Mouse (Mus musculus) cerebellum, postnatal 10 days (tissue): ENCODE measurements at regions not wholly inside any gene's neighbourhood (a gene's known extent, or its start where the extent isn't known, plus 50 kb on each side); places are given as distances from the start of the nearest gene placed in this dataset.
A peak's percentile ranks its signal among the peaks of the same experiment; 100 is the strongest.

ENCODE experiments used
- DNase-seq, 2 experiments: peaks; one replicate each; pipeline ENCODE4 v3.0.0; 2021; ENCODE audit warnings: mixed read lengths in 2 of 2

DNA sequence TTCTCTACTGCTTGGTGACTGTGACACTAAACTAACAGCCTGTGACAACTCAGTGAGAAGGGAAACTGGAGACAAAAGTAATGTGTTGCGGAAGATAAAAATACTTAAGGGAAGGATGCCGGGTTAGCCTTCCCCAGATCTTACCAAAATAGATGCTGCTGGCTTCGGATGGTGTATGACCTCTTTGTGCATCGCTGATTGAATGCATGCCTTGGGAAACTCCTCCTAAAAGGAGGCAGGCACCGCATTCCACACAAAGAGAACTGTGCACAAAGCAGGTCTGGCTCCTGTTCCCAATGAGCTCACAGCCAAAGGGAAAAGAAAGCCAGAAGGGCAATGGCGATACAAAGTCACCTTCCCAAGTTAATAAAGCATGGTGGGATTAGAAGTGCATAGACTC is 144.9 kb upstream of the Hnrnpa3 start:
- no peak for DNase-seq

DNA sequence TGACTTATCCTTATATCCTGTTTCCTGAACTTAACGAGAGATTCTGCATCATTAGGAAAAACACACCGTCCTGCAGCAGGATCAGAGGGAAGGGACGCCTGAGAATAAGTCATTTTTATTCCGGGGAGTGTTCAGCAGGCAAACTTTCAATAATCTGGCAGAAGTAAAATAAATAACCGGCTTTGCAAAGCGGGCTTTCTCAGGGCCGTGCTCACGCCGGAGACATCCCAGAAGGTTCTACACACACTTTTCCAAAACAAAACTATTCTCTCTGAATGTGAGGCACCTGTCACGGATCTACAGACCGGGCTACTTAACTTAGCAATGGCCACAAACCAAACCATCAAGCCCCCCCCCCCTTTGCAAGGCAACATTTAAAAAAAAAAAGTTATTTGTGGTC is 142.8 kb upstream of the Hnrnpa3 start:
- DNase-seq, result no peak

DNA sequence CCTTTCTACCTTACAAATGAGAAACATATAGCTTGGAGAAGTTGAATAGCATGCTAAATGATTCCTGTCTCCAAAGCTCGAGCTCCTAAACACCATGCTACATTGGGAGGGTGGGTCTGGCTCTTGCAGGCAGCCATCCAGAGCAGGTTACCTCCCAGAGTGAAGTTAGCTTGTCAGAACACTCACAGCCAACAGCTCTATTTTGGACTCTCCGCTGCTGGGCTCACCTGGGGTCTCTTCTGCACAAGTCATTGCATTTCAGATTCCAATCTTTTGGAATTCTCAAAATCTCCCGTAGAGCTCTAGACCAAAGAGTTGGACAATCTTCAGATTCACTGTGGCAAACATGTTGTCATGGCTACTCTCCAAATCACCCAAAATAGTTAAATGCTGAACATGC is 142.0 kb upstream of the Hnrnpa3 start:
- DNase-seq, result peak; percentile 54 to 71

DNA sequence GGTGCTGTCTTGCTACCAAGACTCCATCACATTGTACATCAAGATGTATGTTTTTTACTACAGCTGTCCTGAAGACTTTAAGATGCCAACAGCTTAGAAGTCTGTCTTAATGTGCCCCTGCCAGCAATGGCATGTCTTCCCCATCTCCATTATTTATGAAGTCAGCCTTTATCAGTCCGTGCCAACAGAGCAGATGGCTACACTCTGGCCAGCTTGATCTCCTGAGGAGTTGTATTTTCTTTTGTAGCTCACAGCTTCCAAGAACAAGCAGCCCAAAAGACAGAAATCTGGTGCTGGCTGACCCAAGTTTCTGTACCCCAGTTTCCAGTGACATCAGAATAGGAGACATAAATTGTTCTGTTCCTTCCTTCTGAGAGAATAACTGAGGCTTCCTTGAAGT is 140.5 kb upstream of the Hnrnpa3 start:
- DNase-seq, result peak; percentile 84 to 90

DNA sequence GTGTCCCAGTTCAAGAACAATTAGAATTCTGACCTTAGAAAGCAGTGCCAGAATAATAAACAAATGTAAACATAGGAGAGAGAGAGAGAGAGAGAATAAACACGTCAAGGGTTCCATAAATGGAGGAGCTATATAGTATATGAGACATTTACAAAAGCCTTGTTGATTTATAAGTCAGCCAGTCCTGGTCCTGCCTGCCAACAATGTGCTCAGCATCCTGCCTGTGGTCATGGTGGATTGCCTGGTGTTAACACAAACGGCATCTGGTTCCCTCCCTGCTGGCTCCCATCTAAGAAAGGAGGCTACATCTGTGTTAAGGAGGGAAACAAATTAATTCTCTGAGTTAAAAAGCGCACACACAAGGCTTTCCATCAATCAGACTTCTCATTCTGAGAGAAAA is 133.5 kb upstream of the Hnrnpa3 start:
- peak in 1 of 2 experiments; percentile 31 for DNase-seq

DNA sequence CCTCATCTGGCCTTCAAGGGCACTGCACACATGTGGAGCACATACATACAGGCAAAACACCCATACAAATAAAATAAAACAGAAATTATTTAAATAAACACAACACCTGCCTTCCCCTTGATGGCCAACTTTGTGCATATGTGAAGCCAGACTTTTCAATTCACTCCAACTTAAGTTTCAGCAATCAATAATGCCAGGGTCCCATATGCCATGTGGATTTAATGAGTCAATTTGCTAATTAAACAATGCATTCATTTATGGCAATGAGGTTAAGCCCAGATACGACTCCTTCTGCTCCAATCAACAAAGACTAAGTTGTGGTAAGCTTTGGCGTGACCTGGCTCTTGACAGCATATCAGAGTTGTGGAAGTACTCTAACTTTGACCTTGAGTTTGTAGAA is 130.4 kb upstream of the Hnrnpa3 start:
- DNase-seq, result no peak

DNA sequence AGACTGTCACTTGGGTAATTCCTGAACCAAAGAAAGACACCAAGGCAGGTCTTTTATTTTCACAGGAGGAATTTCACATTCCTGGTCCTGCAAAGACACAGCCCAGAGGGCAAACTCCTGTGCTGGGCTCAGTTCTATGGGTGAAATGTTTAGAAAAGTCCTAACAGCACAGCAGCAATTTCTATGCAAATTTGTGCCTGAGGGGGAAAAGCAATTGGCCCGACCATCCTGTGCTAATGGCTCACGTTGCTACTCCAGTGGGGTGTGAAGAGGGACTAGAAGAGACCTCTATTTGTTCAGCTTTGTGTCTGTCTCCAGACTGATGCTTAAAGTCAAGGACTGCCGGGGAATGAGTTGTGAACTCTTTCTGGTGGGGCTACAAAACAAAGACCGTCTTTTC is 120.9 kb upstream of the Hnrnpa3 start:
- DNase-seq, result no peak

DNA sequence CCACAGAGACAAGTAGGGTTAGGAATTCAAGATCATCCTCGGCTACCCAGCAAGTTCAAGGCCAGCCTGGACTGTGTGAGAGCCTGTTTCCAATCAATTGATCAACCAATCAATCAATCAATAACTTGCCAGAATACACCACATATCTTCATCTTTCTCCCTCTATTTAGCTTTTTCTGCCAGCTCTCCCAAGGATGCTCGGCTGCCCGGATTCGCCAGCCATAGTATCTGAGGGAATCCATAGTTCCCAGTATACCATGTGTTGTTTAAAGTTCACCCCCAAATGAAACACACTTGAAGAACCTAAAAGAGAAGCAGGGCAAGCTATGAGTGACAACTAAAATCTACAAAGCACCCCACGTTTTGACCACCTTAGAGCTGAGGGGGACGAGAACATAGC is 119.3 kb upstream of the Hnrnpa3 start:
- no peak for DNase-seq

DNA sequence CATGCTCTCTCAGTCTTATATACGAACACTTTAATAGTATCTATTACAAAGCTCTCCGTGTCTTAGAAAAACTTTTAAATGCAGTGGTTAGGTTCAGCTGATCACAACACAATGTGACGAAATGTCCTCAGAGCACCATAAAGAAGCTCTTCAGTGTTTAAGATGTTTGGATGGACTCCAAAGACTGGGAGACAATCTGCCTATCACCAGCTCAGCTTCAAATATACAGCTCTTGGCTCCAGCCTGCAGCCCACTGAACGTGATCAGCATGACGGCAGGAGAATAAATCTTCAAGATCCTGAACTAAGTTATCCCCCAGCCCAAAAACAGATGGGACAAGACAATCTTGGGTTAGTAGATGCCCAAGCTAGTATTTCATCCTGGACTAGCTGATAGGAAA is 116.7 kb upstream of the Hnrnpa3 start:
- DNase-seq, result no peak

DNA sequence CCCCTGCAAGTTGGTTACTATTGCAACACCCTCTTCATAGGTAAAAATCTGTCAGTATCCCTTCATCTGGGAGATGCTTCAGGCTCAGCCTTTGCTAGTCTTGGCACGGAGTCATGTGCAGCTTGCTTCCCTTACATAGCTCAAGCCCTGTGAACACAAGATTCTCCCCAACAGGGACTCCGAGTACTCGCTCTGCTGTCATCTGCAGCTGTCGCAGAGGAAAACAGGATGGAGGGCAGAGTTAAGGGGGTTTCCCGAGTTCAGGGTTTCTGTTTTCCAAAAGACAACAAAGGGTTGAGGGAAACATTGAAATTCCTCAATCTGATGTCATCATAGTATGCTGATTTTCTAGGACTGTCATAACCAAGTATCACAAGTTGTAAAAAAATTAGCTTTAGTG is 116.3 kb upstream of the Hnrnpa3 start:
- peak; percentile 50 to 51 for DNase-seq

DNA sequence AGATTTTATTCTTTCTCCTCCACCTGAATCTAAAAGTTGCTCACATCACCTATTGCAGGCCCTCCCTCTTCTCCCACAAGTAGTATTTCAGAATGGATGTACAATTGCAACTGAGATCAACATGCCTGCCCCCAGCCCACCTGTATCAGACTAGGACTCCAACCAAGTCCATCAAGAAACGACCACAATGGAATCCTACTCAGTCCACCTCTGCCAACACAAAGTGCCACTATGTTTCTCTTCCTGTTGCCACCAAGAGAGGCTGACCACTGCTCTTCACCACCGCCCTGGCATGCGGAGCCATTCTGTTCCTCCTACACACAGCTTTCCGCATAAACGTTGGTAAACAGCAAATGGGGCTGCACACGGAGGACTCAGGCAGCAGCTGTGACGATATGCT is 113.1 kb upstream of the Hnrnpa3 start:
- DNase-seq, result no peak

DNA sequence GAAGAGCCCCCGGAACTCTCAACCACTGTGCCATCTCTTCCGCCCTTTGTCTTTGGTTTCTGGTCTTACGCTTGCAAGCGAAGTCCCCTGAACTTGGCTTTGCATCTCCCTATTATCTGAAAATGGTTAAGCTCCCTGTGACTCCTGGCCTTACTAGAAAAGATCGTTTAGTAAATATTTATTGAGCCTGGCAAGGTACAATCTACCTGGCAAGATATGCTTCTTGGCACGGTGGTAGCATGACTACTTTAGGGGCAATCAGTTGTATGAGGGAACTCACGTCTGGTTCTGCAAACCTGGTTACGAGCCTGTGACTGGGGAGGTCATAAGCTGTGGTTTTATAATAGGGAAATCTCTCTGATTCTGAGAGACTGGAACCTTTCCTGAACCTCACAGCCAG is 103.4 kb upstream of the Hnrnpa3 start:
- DNase-seq, result no peak

DNA sequence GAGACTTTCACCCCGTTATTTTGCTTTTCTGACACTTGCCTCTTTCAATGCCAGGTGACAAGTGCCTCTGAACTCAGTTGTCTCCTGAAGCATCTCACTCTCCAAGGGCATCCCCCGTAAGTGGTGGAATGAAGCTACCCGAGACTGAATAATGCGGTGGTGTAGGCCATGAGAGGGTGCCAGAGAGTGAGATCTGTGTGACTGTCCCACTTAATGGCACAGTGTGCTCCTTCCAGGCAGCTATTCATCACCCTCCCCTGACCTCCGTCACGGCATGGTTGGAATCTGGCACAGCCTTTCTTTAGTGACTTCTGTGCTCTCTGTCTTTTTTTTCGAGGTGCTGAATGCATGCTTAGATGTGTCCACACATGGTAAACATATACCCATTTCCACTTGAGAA is 102.3 kb upstream of the Hnrnpa3 start:
- peak in 1 of 2 experiments; percentile 20 for DNase-seq

DNA sequence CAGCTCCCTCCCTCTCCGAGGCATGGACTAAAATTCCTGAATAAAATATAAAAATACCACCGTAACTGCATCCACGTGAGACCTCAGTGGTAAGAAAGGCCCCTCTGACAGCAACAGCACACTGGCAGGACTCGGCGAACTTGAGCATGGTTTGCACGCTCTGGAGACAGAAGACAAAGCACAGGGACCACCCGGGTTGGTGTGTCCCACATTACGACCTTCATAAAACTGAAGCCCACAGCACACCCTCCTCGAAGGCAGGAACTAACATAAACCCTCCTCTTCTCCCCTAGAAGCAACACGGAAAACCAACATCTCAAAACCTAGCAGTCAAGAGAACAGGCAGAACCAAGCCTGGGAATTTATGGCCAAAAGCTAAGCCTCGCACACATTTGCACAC is 101.7 kb upstream of the Hnrnpa3 start:
- no peak for DNase-seq

DNA sequence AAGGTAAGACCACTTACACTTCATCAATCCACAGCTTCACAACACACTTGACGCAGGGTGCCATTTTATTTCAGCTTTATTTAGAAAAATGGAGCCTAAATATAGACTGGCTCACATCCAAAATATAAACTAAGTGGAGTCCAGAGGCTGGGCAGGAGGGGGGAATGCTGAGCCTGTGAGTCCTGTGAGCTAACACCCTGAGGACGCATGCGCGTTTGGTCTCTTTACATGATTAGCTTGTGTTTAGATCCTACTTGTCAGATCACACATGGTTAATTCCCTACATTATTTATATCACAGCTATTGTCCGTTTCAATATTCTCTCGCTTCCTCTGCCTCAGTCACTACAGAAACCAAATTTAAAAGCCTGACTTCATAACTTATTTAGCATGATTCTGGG is 99.1 kb upstream of the Hnrnpa3 start:
- DNase-seq, result no peak

DNA sequence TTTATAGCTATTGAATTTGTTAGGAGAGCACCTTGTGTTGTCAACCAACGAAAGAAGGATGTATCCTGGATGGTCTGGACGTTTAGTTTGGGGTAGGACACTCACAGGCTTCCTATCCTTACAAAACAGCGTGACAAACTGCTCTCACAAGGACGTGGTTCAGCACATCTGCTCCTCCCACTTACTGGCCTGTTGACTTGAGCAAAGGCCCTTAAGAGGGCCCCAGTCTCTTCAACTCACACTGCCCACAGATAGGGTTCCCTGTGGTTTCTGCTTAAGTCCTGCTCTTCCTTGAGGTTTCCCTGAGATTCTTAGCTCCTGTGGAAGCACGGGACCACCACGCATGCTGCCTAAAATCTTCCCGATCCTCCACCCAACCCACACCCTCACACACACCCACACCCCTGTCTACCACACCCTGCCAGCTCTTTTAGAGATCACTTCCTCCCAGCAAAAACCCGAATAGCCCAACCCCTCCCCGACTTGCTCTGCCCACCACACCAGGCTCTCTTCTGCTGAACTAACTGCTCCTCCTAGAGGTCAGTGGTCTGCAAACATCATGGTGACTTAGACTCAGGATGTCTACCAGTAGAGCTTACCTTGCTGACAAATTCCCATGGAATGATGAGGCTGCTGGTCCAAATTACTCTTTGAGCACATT is 95.7 kb upstream of the Hnrnpa3 start:
- DNase-seq, result peak; percentile 26 to 41

DNA sequence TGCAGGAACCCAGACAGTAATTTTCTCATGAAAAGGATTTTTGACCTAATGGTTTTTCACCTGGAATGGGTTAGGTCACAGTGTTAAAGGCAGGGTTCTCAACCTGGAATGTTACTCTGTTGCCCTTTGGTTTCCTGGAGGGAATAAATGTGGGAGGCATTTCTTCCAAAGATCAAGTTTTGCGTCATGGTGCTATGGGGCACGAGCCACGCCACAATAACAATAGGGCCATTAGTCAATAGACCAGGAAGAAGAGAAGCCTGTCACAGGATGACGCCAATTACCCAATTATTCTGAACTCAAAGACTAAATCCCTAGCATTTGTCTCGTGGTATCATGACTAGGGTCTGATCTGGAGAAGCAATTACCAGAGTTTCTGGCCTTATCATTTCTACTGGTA is 94.3 kb upstream of the Hnrnpa3 start:
- no peak for DNase-seq

DNA sequence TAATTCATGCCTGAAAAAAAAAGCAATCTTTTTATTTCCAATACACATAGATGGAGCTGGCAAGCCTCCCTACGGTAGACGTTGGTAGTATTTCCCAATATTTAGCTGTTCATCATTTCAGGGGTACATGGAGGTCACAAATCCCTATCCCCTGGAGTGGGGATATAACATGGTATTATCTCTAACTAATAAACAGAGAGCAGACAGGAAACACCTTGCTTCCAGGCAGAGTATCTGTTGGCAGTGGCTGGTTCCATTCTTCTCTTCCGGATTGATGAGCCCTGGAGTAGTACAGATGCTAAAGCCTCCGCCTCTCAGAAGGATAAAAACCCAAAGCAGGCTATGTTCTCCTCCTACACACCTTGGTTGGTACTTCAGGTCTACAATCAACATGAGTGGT is 91.9 kb upstream of the Hnrnpa3 start:
- no peak for DNase-seq

DNA sequence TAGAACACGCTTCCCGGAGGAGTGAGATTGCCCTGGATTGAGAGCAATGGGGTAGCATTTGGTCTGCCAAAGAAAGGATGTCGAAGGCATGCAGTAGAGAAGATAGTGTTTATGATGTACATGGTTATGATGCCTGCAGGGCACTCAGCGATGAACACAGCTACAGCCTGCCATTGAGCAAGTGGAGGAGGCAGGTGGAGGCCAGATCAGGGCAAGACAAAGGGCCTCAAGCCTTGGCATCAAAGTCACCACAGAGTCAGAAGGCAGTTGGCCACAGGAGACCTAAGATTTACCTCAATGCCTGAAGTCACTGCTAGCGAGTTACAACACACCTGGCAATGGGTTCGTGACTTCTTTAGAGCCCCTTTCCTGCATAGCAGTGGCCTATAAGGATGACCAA is 89.3 kb upstream of the Hnrnpa3 start:
- DNase-seq, result no peak

DNA sequence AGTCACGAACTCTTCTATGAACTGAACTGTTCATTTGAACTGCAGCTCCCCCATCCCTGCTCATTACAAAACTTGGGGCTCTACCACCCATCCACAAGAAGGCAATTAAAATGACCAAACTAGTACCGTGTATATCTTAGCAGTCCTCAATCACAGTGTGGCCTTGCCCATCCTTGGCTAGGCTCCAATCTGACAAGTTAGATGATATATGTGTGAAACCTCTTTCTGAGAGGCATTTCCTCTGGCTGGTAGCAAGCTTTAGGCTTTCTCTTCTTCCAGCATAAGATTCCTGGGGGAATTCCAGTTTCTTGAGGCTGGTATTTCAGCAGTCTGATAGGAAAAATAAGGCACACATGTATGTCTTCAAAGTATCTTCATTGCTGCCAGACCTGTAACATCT is 88.8 kb upstream of the Hnrnpa3 start:
- DNase-seq, result no peak

DNA sequence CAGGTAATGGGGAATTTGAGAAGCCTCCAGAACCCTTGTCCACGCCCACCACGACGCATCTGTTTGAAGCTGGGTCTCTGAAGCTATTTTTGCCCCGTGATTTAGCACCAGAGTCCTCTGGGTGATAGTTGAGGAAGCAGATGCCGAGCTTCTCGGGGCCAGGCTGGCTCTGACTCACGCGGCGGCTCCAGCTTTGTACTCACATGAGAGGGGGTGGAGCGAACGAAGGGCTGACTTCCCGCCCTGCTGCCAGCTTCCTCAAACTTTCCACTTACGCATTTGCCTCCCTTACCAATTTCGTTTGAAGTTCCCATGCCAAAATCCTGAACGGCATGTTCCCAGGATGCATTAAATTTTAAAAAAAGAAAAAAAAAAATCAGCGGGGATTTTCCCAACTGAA is 74.1 kb upstream of the Hnrnpa3 start:
- DNase-seq, result peak; percentile 52 to 71

DNA sequence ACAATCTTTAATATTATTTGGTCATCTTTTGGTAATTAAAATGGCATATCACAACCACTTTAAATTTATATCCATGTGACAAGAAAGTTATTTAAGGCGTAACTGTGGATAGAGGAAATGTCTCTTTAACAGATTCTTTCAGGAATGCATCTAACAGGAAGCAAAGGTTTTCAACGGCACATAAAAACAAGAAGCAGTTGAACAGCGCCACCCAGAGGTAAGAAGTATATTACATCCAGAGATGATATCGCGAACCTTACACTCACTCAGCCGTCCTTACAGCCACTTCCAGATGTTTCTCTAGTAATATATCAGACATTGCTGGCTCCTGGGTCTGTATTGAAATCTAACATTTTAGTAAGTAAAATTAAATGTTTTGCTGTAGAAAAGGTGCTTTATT is 70.5 kb upstream of the Hnrnpa3 start:
- peak; percentile 82 to 91 for DNase-seq

DNA sequence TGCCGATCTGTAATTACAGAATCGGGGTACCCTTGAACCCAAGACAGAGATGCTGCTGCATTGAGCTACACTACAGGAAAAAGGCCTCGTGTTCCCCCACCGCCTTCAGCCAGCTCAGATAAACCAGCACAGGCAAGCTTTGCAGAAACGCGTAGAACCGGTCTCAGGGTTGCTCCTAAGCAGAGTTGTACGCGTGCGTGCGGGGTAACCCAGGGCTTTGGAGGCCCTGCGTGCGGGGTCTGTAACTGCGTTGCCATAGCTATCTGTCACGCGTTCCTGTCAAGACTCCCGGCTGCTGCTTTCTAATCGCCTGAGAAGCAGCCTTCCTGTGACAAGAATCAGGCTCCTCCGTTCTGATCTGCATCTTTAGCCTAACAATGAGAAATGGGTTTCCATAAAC is 69.6 kb upstream of the Hnrnpa3 start:
- peak; percentile 36 to 46 for DNase-seq

DNA sequence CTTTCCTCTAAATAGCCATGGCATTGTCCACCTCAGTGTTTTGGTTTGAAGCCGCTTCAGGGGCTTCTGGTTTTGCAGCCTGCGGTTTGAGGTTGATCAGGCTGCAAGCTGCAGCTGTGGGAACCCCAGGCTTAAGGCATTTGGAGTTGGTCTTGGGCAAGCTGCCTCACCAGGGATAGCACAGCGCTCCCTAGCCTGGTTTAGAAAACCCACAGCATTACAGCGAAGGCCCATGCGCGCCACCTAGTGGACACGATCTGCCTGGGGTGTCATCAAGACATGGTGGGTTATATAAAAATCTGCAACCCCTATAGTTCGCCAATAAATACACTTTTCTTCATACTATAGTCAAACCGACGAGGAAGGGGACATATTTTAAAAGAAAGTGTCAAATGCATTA is 68.9 kb upstream of the Hnrnpa3 start:
- peak; percentile 95 to 97 for DNase-seq

DNA sequence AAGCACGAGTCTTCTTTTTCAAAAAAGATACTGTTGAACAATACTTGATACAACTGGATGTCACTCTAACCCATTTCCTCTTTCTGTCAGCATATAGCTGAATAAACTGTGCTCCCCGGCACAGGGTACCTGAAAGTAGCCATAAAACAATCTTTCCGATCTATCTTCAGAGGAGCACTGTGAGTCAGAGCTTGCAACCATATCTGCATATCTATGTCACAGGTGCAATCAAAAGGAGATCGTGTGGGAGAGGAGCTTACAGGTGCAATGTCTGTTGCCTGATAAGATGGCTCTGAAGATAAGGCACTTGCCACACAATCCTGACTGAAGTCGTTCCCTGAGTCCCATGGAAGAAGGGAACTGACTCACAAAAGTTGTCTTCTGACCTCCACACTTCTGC is 58.5 kb upstream of the Hnrnpa3 start:
- DNase-seq, result no peak
